Mouse (Mus musculus) brain, embryonic 14.5 days (tissue): ENCODE data around the gene Vegfc. TPM values are rescaled to one million over a fixed set of nuclear protein-coding genes. Genes with fewer than 3 reads are reported as not detected.

Source experiments
- DNase-seq: peaks from one replicate; pipeline ENCODE4 v3.0.0-alpha.2; 2011; ENCODE audit warnings: low read depth
- CTCF ChIP-seq: fragments of 200-500 bp; IDR thresholded peaks from 2 replicates; pipeline ENCODE4 v1.5.1; 2012; ENCODE audit warnings: inconsistent platforms, mild to moderate bottlenecking, moderate library complexity, borderline replicate concordance; ENCODE audit not compliant: insufficient read depth, insufficient read length; ENCODE audit errors: extremely low read depth
- POLR2A ChIP-seq: fragments of 200-500 bp; IDR thresholded peaks from 2 replicates; pipeline ENCODE4 v1.6.1; 2012; ENCODE audit warnings: mild to moderate bottlenecking, inconsistent platforms, borderline replicate concordance; ENCODE audit not compliant: poor library complexity, insufficient read depth, insufficient read length, severe bottlenecking; ENCODE audit errors: extremely low read depth
- polyA plus RNA-seq: library from polyadenylated mRNA; depleted of rRNA; stranded (reverse); fragments of >200 nt; gene quantifications from 2 replicates; pipeline ENCODE4 v1.2.3, GENCODE M21; 2012

Vegfc gene
- polyA plus RNA-seq, 1 experiment: 5.7 TPM

DNA sequence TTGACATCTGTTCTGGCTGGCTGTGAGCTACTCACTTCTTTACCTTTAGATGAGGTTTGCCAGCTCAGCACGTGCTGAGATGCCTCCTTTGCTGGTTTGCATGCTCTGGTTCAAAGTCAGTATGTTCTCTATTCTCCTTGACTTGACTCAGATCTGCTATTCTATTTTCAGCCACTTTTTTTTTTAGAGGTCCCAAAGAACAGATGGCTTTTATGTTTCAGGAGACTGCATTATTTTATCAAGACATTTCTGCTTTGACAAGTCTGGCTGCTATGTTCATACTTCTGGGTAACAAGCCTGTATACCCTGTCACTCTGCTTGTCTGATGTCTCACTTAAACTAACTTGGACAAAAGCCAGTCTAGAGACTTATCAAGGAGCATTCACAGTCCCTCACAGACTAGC is 151.4 kb downstream of the Vegfc start:
- peak; percentile 72 for DNase-seq
- TF ChIP-seq CTCF: no peak
- no peak for TF ChIP-seq POLR2A

DNA sequence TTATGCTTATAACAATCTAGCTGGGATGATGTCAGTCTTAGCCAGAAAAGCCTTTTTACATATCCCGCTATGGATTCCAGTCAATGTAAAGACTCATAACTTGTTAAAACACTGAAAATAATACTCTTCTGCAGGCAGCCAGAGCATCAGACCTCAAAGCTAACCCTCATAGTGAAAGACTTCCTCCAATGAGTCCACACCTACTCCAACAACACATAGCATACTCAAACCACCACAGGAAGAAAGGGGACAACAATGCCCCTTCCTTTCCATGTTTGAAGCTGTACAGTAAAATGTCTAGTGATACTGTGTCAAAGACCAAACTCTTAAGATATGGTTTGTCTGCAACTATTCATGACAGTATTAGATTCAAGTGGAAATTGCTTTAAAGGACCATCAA is 153.2 kb downstream of the Vegfc start:
- DNase-seq: no peak
- TF ChIP-seq CTCF: no peak
- no peak for TF ChIP-seq POLR2A

DNA sequence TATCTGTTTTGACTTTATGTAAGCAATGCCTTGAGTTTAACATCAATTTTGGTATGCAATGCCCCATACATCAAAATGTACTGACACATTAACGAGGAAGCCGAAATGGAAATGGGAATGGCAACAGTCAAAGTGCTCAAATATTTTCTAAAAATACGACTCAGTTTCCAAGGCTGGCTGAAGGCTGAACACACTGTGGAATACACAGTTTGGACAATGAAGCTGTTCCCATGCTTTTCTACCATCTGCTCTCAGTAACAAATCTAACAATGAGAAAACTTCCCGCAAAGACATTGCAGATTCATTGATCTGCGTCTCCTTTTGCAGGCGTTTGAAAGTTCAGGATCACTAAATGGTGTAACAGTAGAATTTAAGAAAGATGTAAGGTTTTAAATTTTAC is 155.9 kb downstream of the Vegfc start:
- no peak for TF ChIP-seq CTCF
- no peak for TF ChIP-seq POLR2A
- peak; percentile 30 for DNase-seq
